ENCODE assay signal across 9 mouse cellular contexts in genomic region chr4:129985161-129985670, GRCm38 (mm10). TPM values are rescaled to one million over a fixed set of nuclear protein-coding genes. Genes with fewer than 3 reads are reported as not detected.
DNase-seq lines count a peak whose midpoint lies in the region; ATAC-seq and TF ChIP-seq lines count a peak whose summit lies in the region.
"Had no signal": no experiment of that assay in that cellular context is flagged by ENCODE, and none has a peak within 500 bp of the region (broad histone marks: within the 10 kb centered on the region; RNA-seq: fewer than 3 reads in every experiment).

No protein-coding gene starts in this region.

- peak overlapping the region; percentile 99 for H3K27ac ChIP-seq in layer of hippocampus, adult 2 months
- 0 out of 2 replicates have a peak overlapping the region, but pooled peaks have one; percentile 41 for H3K27ac ChIP-seq in embryonic facial prominence, embryonic 12.5 days
- H3K27ac ChIP-seq in hindbrain, embryonic 10.5 days, result peak overlapping the region; percentile 86
- peak overlapping the region; percentile 89 for H3K27ac ChIP-seq in midbrain, embryonic 13.5 days

- peaks cover 59% of the 10 kb centered on the region for H3K4me1 ChIP-seq in embryonic facial prominence, embryonic 12.5 days
- H3K4me1 ChIP-seq in hindbrain, embryonic 10.5 days (replicated peaks), result peaks cover 90% of the 10 kb centered on the region
- H3K4me1 ChIP-seq in midbrain, embryonic 13.5 days (replicated peaks), result peaks cover 83% of the 10 kb centered on the region

- H3K9ac ChIP-seq in embryonic facial prominence, embryonic 12.5 days, result peak overlapping the region; percentile 79
- peak overlapping the region; percentile 94 for H3K9ac ChIP-seq in midbrain, embryonic 13.5 days (replicated peaks)

- peak; percentile 13; the same call in 1 of the 2 replicates for ATAC-seq in embryonic facial prominence, embryonic 12.5 days (ENCODE audit: insufficient number of reproducible peaks, insufficient read depth, low FRiP score, low TSS enrichment)
- peak; percentile 18 for ATAC-seq in midbrain, embryonic 13.5 days
- ATAC-seq in frontal cortex, adult (ENCODE audit: low TSS enrichment), result no peak

- no peaks in the 10 kb centered on the region for H3K36me3 ChIP-seq in embryonic facial prominence, embryonic 12.5 days
- H3K36me3 ChIP-seq in hindbrain, embryonic 10.5 days, result no peaks in the 10 kb centered on the region
- no peaks in the 10 kb centered on the region for H3K36me3 ChIP-seq in midbrain, embryonic 13.5 days

- 2% methylated on average over 33 of the region's 48 CpGs for WGBS in embryonic facial prominence, embryonic 12.5 days
- WGBS in hindbrain, embryonic 10.5 days, result 3% methylated on average over 48 of the region's 48 CpGs
- under 1% methylated on average over 45 of the region's 48 CpGs for WGBS in midbrain, embryonic 13.5 days

- H3K27me3 ChIP-seq in embryonic facial prominence, embryonic 12.5 days, result peaks cover 74% of the 10 kb centered on the region
- peaks cover 96% of the 10 kb centered on the region for H3K27me3 ChIP-seq in hindbrain, embryonic 10.5 days (ENCODE audit: insufficient read depth, poor library complexity, severe bottlenecking)
- H3K27me3 ChIP-seq in midbrain, embryonic 13.5 days, result peaks cover 17% of the 10 kb centered on the region

- no peak for TF ChIP-seq CTCF in layer of hippocampus, adult 2 months (conservative IDR thresholded peaks at IDR 0.05)

- peak overlapping the region; percentile 93 for H3K4me2 ChIP-seq in embryonic facial prominence, embryonic 12.5 days (replicated peaks)
- peak overlapping the region; percentile 92 for H3K4me2 ChIP-seq in midbrain, embryonic 13.5 days (replicated peaks)

- peak overlapping the region; percentile 84 for H3K4me3 ChIP-seq in layer of hippocampus, adult 2 months
- H3K4me3 ChIP-seq in embryonic facial prominence, embryonic 12.5 days, result peak overlapping the region; percentile 64
- H3K4me3 ChIP-seq in hindbrain, embryonic 10.5 days, result peak overlapping the region; percentile 75
- H3K4me3 ChIP-seq in midbrain, embryonic 13.5 days (replicated peaks), result peak overlapping the region; percentile 84

- no peaks in the 10 kb centered on the region for H3K9me3 ChIP-seq in embryonic facial prominence, embryonic 12.5 days
- no peaks in the 10 kb centered on the region for H3K9me3 ChIP-seq in hindbrain, embryonic 10.5 days
- H3K9me3 ChIP-seq in midbrain, embryonic 13.5 days, result no peaks in the 10 kb centered on the region

- no peak for DNase-seq in layer of hippocampus, adult 2 months (ENCODE audit: low spot score in 2 of 2)
- no peak for DNase-seq in layer of hippocampus, postnatal 14 days (ENCODE audit: low spot score in 2 of 2)
- DNase-seq in hindbrain, embryonic 10.5 days (ENCODE audit: low spot score), result peak; percentile 56
- DNase-seq in urinary bladder, postnatal 14 days (ENCODE audit: low spot score), result no peak
- no peak for DNase-seq in spleen, postnatal 36 days (ENCODE audit: low spot score in 2 of 2)

RNA-seq across cellular contexts. Expression of gene Adgrb2, which starts 0.5 kb away (rescaled TPM):
- 100 to 1,000 TPM; 549 to 563 TPM for total RNA-seq in layer of hippocampus, adult 2 months (2021)
- 100 to 1,000 TPM; 451 to 472 TPM for total RNA-seq in layer of hippocampus, postnatal 14 days (2021)
- polyA plus RNA-seq in embryonic facial prominence, embryonic 12.5 days (2016; fragmentation: Nextera tagmentation; extraction: Ambion mirVana), result 7.6 and 8.2 TPM in 2 replicates
- polyA plus RNA-seq in hindbrain, embryonic 10.5 days (2016; fragmentation: Nextera tagmentation; extraction: Ambion mirVana), result 2.0 and 3.1 TPM in 2 replicates
- polyA plus RNA-seq in midbrain, embryonic 13.5 days (2015; fragmentation: Nextera tagmentation; extraction: Ambion mirVana), result 7.0 and 11.0 TPM in 2 replicates
- total RNA-seq: neutrophil, adult 5-6 weeks had no signal

RNA-seq across cellular contexts. Expression of gene Spocd1, which starts 56.2 kb away (rescaled TPM):
- total RNA-seq in layer of hippocampus, adult 2 months (2021), result 1 to 10 TPM in 1 of 2 experiments, under 1 TPM in 1; 0.42 to 1.0 TPM
- under 1 TPM; 0.09 to 0.21 TPM for total RNA-seq in layer of hippocampus, postnatal 14 days (2021)
- polyA plus RNA-seq in embryonic facial prominence, embryonic 12.5 days (2016; fragmentation: Nextera tagmentation; extraction: Ambion mirVana), result 0.06 TPM in 1 of 2 replicates, not detected in the other
- 0.05 TPM in 1 of 2 replicates, not detected in the other for polyA plus RNA-seq in hindbrain, embryonic 10.5 days (2016; fragmentation: Nextera tagmentation; extraction: Ambion mirVana)
- not detected in 2 replicates for polyA plus RNA-seq in midbrain, embryonic 13.5 days (2015; fragmentation: Nextera tagmentation; extraction: Ambion mirVana)
- total RNA-seq: neutrophil, adult 5-6 weeks had no signal

Comparison
In these comparisons a context has a peak if more than half of its experiments do, and no peak if none do; other contexts are left out.
1. H3K27ac ChIP-seq: peak in every context shown above with its lines; median percentile 99 in layer of hippocampus, adult 2 months; 89 in midbrain, embryonic 13.5 days; 86 in hindbrain, embryonic 10.5 days; 41 in embryonic facial prominence, embryonic 12.5 days.